Mouse (Mus musculus): Measurements from ENCODE around the gene Gpr18. TPM values are rescaled to one million over a fixed set of nuclear protein-coding genes. Genes with fewer than 3 reads are reported as not detected.
"Not testable (repeated sequence)": the region's sequence is repeated elsewhere in the genome, so short reads cannot be mapped to it uniquely, and the experiment has no call there.

Gene Gpr18
- polyA plus RNA-seq, 1 experiment, result 8.3 TPM

DNA sequence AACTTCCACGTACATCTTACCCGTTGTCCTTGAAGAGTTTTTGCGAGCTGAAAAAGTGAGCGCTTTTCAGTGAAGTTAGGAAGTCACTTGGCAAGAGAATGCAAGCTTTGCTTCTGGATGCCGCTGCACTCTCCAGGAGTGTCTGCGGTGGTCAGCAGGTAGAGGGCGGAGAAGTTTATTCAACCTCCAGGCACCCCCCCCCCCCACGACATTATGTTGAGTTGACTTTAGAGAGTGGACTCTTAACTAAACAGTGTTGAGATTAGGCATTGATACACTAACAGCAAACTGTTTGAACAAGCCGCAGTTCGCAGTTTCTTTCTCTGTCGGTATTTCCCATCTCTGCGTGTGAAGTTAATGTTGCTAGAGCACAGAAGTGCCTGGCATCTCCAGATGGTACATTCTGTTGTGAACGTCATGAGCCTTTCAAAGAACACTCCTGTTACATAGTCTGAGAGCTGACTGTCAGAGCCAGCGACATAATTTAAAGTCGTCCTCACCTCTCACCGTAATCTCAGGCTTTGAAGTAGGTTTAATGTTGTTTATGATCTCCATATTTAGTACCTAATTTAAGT lies 36.2 kb downstream of the Gpr18 start:
- TF ChIP-seq POLR2A (IDR thresholded peaks at IDR 0.05; ENCODE audit: borderline replicate concordance, extremely low read depth, low read depth, low read length) (no peak), CTCF (IDR thresholded peaks at IDR 0.05; ENCODE audit: insufficient read depth, low read length) (no peak)
- Histone ChIP-seq H3K4me1 (ENCODE audit: control insufficient read depth, insufficient read depth, low read length) (peaks cover 3% of the 10 kb centered on the region; the same call in 1 of the 2 replicates), H3K4me3 (replicated peaks; ENCODE audit: extremely low read depth, low read depth, low read length) (peak overlapping the region; percentile 90)
- DNase-seq, result no peak
- 11% methylated on average over 16 of the region's 16 CpGs for WGBS

DNA sequence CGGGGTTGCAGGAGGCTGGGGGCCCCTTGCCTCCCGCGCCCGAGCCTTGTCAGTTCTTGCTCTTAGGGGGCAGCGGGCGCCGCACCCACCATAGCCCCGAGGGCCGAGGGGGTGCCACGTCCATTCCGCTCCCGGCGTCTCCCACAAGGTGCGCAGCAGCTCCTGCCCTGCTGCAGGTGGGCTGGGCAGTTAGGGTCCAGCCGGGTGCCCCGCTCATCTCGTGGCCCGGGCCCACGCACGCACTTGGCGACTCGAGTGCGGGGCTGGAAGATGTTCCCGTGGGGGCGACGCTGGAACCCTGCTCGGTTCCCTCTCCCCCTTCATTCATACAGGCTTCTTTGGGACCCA lies 36.7 kb downstream of the Gpr18 start:
- H3K4me3 ChIP-seq (replicated peaks; ENCODE audit: extremely low read depth, low read depth, low read length), result peak overlapping the region; percentile 90
- 0 out of 2 replicates have a peak, but pooled peaks cover 3% of the 10 kb centered on the region for H3K4me1 ChIP-seq (ENCODE audit: control insufficient read depth, insufficient read depth, low read length)
- no peak for DNase-seq
- TF ChIP-seq CTCF (IDR thresholded peaks at IDR 0.05; ENCODE audit: insufficient read depth, low read length) (no peak), POLR2A (IDR thresholded peaks at IDR 0.05; ENCODE audit: borderline replicate concordance, extremely low read depth, low read depth, low read length) (no peak)
- under 1% methylated on average over 27 of the region's 27 CpGs for WGBS

DNA sequence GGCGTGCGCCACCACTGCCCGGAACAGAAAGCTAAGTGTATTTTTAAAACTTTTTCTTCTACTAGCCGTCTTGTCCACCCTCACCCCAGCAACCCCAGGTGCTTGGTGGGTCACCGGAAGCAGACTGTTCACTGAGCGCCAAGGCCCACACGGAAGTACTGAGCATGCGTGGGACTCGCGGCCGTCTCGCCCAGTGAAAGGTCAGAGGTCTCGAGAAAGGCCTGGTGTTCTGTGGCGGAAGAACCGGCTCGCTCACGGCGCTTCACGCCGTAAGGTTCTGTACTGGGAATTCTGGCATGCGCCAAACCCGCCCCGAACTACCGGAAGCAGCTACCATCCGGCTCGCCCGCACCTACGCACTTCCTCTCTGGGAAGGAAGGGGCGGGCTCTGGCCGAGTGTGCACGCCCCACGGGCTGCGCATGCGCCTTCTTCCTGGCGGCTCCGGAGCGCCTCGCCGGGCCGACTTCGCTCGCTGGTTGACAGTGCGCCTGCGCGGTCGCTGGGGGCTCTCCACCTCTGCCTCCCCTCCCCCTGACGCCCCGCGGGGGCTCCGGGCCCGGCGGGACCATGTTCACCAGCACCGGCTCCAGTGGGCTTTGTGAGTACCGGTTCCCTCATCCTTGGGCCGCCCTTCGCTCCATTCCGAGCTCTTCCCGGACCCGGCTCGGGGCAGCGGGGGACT lies 37.3 kb downstream of the Gpr18 start, which contains the start of gene Ubac2:
Gene Ubac2, plus strand, starts transcription at position 445 of the 683 bp plus-strand sequence.
- no peak for TF ChIP-seq CTCF (IDR thresholded peaks at IDR 0.05; ENCODE audit: insufficient read depth, low read length)
- peak; percentile 81; the same call in 1 of the 2 replicates for TF ChIP-seq POLR2A (IDR thresholded peaks at IDR 0.05; ENCODE audit: borderline replicate concordance, extremely low read depth, low read depth, low read length)
- peak; percentile 98 for DNase-seq
- Histone ChIP-seq H3K4me3 (replicated peaks; ENCODE audit: extremely low read depth, low read depth, low read length) (peak within 1 kb of the TSS; percentile 90), H3K4me1 (ENCODE audit: control insufficient read depth, insufficient read depth, low read length) (0 out of 2 replicates have a peak, but pooled peaks cover 3% of the 10 kb centered on the region)
- under 1% methylated on average over 61 of the region's 61 CpGs for WGBS

- H3K4me1 ChIP-seq (ENCODE audit: control insufficient read depth, insufficient read depth, low read length), result 0 out of 2 replicates have a peak, but pooled peaks cover 3% of the 10 kb centered on the region
- no peak overlapping the region for H3K4me3 ChIP-seq (replicated peaks; ENCODE audit: extremely low read depth, low read depth, low read length)
- WGBS, result 43% methylated on average over 8 of the region's 8 CpGs
- no peak for TF ChIP-seq CTCF (IDR thresholded peaks at IDR 0.05; ENCODE audit: insufficient read depth, low read length)
- no peak for TF ChIP-seq POLR2A (IDR thresholded peaks at IDR 0.05; ENCODE audit: borderline replicate concordance, extremely low read depth, low read depth, low read length)
- no peak for DNase-seq
Observed at GRCm38 (mm10) chr14:121877640-121878039, 37.9 kb downstream of the Gpr18 start.

GRCm38 (mm10) chr14:121876860-121877259 lies 38.7 kb downstream of the Gpr18 start:
- Histone ChIP-seq H3K4me3 (replicated peaks; ENCODE audit: extremely low read depth, low read depth, low read length) (no peak overlapping the region), H3K4me1 (ENCODE audit: control insufficient read depth, insufficient read depth, low read length) (0 out of 2 replicates have a peak, but pooled peaks cover 3% of the 10 kb centered on the region)
- DNase-seq, result no peak
- no peak for TF ChIP-seq POLR2A (IDR thresholded peaks at IDR 0.05; ENCODE audit: borderline replicate concordance, extremely low read depth, low read depth, low read length)
- TF ChIP-seq CTCF (IDR thresholded peaks at IDR 0.05; ENCODE audit: insufficient read depth, low read length), result no peak
- 54% methylated on average over 2 of the region's 2 CpGs for WGBS

DNA sequence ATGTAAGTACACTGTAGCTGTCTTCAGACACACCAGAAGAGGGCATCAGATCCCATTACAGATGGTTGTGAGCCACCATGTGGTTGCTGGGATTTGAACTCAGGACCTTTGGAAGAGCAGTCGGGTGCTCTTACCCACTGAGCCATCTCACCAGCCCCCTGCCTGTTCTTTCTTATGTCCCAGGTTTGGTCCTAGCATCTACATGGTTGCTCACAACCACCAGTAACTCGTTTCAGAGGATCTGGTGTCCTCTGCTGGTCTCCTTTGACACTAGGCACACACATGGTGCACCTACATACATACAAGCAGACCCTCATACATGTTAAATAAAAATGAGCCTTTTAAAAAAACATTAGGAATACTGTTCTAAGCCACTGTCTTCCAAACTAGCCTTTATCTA lies 39.4 kb downstream of the Gpr18 start:
- H3K4me3 ChIP-seq (replicated peaks; ENCODE audit: extremely low read depth, low read depth, low read length); DNase-seq; H3K4me1 ChIP-seq (ENCODE audit: control insufficient read depth, insufficient read depth, low read length): not testable (repeated sequence)
- 64% methylated on average over 2 of the region's 2 CpGs for WGBS

DNA sequence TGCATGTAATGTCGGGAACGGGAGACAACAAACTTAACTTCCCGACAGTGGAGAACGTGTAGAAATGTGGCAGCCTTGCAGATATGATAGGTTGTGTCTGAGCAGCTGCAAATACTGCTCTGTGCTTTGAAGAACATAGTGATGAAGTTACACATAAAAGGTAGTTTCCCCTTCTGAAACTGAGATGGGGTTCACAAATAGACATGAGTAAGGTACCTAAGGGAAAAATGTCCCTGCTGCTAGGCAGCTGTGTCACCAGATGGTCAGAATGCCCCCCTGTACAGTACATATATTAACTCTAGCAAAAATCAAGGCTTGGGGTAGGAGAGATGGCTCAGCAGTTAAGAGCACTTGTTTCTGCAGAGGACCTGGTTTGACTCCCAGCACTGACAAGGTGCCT lies 41.9 kb downstream of the Gpr18 start:
- no peak overlapping the region for H3K4me3 ChIP-seq (replicated peaks; ENCODE audit: extremely low read depth, low read depth, low read length)
- TF ChIP-seq POLR2A (IDR thresholded peaks at IDR 0.05; ENCODE audit: borderline replicate concordance, extremely low read depth, low read depth, low read length), result no peak
- no peak for TF ChIP-seq CTCF (IDR thresholded peaks at IDR 0.05; ENCODE audit: insufficient read depth, low read length)
- no peak for DNase-seq
- WGBS, result 73% methylated on average over 4 of the region's 4 CpGs
- H3K4me1 ChIP-seq (ENCODE audit: control insufficient read depth, insufficient read depth, low read length), result no peaks in the 10 kb centered on the region

- TF ChIP-seq CTCF (IDR thresholded peaks at IDR 0.05; ENCODE audit: insufficient read depth, low read length), result no peak
- TF ChIP-seq POLR2A (IDR thresholded peaks at IDR 0.05; ENCODE audit: borderline replicate concordance, extremely low read depth, low read depth, low read length), result no peak
- H3K4me3 ChIP-seq (replicated peaks; ENCODE audit: extremely low read depth, low read depth, low read length), result no peak overlapping the region
- no peak for DNase-seq
- WGBS, result 52% methylated on average over 2 of the region's 2 CpGs
- H3K4me1 ChIP-seq (ENCODE audit: control insufficient read depth, insufficient read depth, low read length), result no peaks in the 10 kb centered on the region
Observed at GRCm38 (mm10) chr14:121873172-121873571, 42.4 kb downstream of the Gpr18 start.

DNA sequence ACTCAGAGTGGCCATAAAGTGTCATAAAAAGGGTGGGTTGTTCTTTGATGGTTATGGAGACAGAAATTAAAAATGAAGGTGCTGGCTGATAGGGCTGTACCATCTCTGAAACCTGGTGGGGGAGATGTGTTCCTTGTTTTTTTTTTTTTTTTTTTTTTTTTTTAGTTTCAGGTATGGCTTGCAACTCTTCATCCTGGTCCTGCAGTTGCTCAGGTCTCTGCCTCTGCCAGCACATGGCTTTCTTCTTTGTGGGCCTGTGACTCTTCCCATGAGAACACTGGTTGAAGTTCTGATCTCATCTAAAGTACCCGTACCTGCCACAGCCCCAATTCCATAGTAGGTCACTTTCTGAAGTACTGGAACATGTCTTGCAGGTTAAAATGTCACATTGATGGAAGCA lies 42.8 kb downstream of the Gpr18 start:
- Histone ChIP-seq H3K4me1 (ENCODE audit: control insufficient read depth, insufficient read depth, low read length) (no peaks in the 10 kb centered on the region), H3K4me3 (replicated peaks; ENCODE audit: extremely low read depth, low read depth, low read length) (no peak overlapping the region)
- WGBS, result 82% methylated on average over 1 of the region's 1 CpGs
- DNase-seq, result no peak
- TF ChIP-seq CTCF (IDR thresholded peaks at IDR 0.05; ENCODE audit: insufficient read depth, low read length), result no peak
- TF ChIP-seq POLR2A (IDR thresholded peaks at IDR 0.05; ENCODE audit: borderline replicate concordance, extremely low read depth, low read depth, low read length), result no peak

- 61% methylated on average over 1 of the region's 1 CpGs for WGBS
- no peak for DNase-seq
- TF ChIP-seq CTCF (IDR thresholded peaks at IDR 0.05; ENCODE audit: insufficient read depth, low read length), result no peak
- TF ChIP-seq POLR2A (IDR thresholded peaks at IDR 0.05; ENCODE audit: borderline replicate concordance, extremely low read depth, low read depth, low read length), result no peak
- H3K4me3 ChIP-seq (replicated peaks; ENCODE audit: extremely low read depth, low read depth, low read length), result no peak overlapping the region
- no peaks in the 10 kb centered on the region for H3K4me1 ChIP-seq (ENCODE audit: control insufficient read depth, insufficient read depth, low read length)
Observed at GRCm38 (mm10) chr14:121869111-121869510, 46.5 kb downstream of the Gpr18 start.
